Mouse (Mus musculus) MEL (cell line): ENCODE data around the gene Fam83d. TPM values are rescaled to one million over a fixed set of nuclear protein-coding genes. Genes with fewer than 3 reads are reported as not detected.

Experiments
- DNase-seq: peaks from one replicate; pipeline ENCODE4 v3.0.0; 2011; ENCODE audit warnings: low read depth, low spot score
- H3K27ac ChIP-seq: 2 replicates; pipeline ENCODE4 v1.5.1; 2012; ENCODE audit warnings: low read depth, mild to moderate bottlenecking, control low read depth, low read length, moderate library complexity; ENCODE audit not compliant: control insufficient read depth
- H3K27me3 ChIP-seq, 2 experiments: fragments of 150-350 bp in 1 of 2; sonication (generic) in 1 of 2; 2 replicates each; pipeline ENCODE4 v1.6.1; 2012; ENCODE audit warnings: low read length in 2 of 2, mild to moderate bottlenecking in 2 of 2, improper control_type of control experiment in 1 of 2, moderate library complexity in 1 of 2; ENCODE audit not compliant: insufficient read depth in 2 of 2, control insufficient read depth in 1 of 2
- H3K36me3 ChIP-seq, 2 experiments: 2 replicates each; pipeline ENCODE4 v1.6.1; 2012 to 2014; ENCODE audit warnings: low read length in 2 of 2, improper control_type of control experiment in 1 of 2, inconsistent platforms in 1 of 2, mild to moderate bottlenecking in 1 of 2; ENCODE audit not compliant: insufficient read depth in 2 of 2, control insufficient read depth in 1 of 2
- H3K4me1 ChIP-seq, 2 experiments: fragments of 150-350 bp in 1 of 2; sonication (generic) in 1 of 2; 2 replicates each; pipeline ENCODE4 v1.6.1; 2012; ENCODE audit warnings: low read length in 2 of 2, improper control_type of control experiment in 1 of 2, mild to moderate bottlenecking in 1 of 2; ENCODE audit not compliant: insufficient read depth in 2 of 2, control insufficient read depth in 1 of 2
- H3K4me3 ChIP-seq, 2 experiments: fragments of 150-350 bp in 1 of 2; sonication (generic) in 1 of 2; 2 replicates each; pipeline ENCODE4 v1.5.1; 2012; ENCODE audit warnings: low read depth in 2 of 2, low read length in 2 of 2, mild to moderate bottlenecking in 2 of 2, moderate library complexity in 2 of 2, control low read depth in 1 of 2, improper control_type of control experiment in 1 of 2; ENCODE audit not compliant: control insufficient read depth in 1 of 2, insufficient read depth in 1 of 2
- H3K79me2 ChIP-seq: 2 replicates; pipeline ENCODE4 v1.6.1; 2012; ENCODE audit warnings: mild to moderate bottlenecking, low read length, moderate library complexity; ENCODE audit not compliant: control insufficient read depth, poor library complexity, insufficient read depth
- H3K9ac ChIP-seq: 2 replicates; pipeline ENCODE4 v1.6.1; 2012; ENCODE audit warnings: low read depth, mild to moderate bottlenecking, control low read depth, low read length, moderate library complexity; ENCODE audit not compliant: control insufficient read depth, poor library complexity, severe bottlenecking
- H3K9me3 ChIP-seq: fragments of 150-350 bp; sonication (generic); replicated peaks from 2 replicates; pipeline ENCODE4 v1.6.1; 2012; ENCODE audit warnings: mild to moderate bottlenecking, low read length, improper control_type of control experiment, moderate library complexity; ENCODE audit not compliant: insufficient read depth
- CHD2 ChIP-seq: IDR thresholded peaks from 2 replicates; pipeline ENCODE4 v1.6.1; 2011; ENCODE audit warnings: low read length, improper control_type of control experiment
- CTCF ChIP-seq, 3 experiments: IDR thresholded peaks in 2 of 3; conservative IDR thresholded peaks in 1 of 3; 2 replicates each; pipeline ENCODE4 v1.5.1; 2011 to 2012; ENCODE audit warnings: low read length in 3 of 3, low read depth in 2 of 3, mild to moderate bottlenecking in 2 of 3, improper control_type of control experiment in 1 of 3, inconsistent platforms in 1 of 3, mixed read lengths in 1 of 3, moderate library complexity in 1 of 3; ENCODE audit not compliant: control insufficient read depth in 1 of 3, insufficient read depth in 1 of 3, poor library complexity in 1 of 3, severe bottlenecking in 1 of 3
- E2F4 ChIP-seq: IDR thresholded peaks from 2 replicates; pipeline ENCODE4 v1.6.1; 2011; ENCODE audit warnings: low read depth, low read length, improper control_type of control experiment, borderline replicate concordance
- ELF1 ChIP-seq: IDR thresholded peaks from 2 replicates; pipeline ENCODE4 v1.6.1; 2014; ENCODE audit warnings: low read depth, mild to moderate bottlenecking, inconsistent platforms, low read length, improper control_type of control experiment, moderate library complexity
- GABPA ChIP-seq: IDR thresholded peaks from 2 replicates; pipeline ENCODE4 v1.6.1; 2012; ENCODE audit warnings: low read depth, mild to moderate bottlenecking, inconsistent platforms, low read length, improper control_type of control experiment, moderate library complexity
- GATA1 ChIP-seq: IDR thresholded peaks from 2 replicates; pipeline ENCODE4 v1.6.1; 2011; ENCODE audit warnings: low read depth, low read length, improper control_type of control experiment
- JUND ChIP-seq: IDR thresholded peaks from 2 replicates; pipeline ENCODE4 v1.6.1; 2011; ENCODE audit warnings: low read depth, mild to moderate bottlenecking, improper control_type of control experiment, low read length
- KAT2A ChIP-seq: conservative IDR thresholded peaks from 2 replicates; pipeline ENCODE4 v1.6.1; 2012; ENCODE audit warnings: low read depth, low read length, improper control_type of control experiment, inconsistent platforms
- MAX ChIP-seq: IDR thresholded peaks from 2 replicates; pipeline ENCODE4 v1.6.1; 2011; ENCODE audit warnings: low read length, improper control_type of control experiment
- MXI1 ChIP-seq: IDR thresholded peaks from 2 replicates; pipeline ENCODE4 v1.6.1; 2011; ENCODE audit warnings: mild to moderate bottlenecking, low read depth, low read length, improper control_type of control experiment
- MYB ChIP-seq: IDR thresholded peaks from 2 replicates; pipeline ENCODE4 v1.6.1; 2011; ENCODE audit warnings: mild to moderate bottlenecking, low read depth, low read length, improper control_type of control experiment
- NELFE ChIP-seq: IDR thresholded peaks from 2 replicates; pipeline ENCODE4 v1.6.1; 2011; ENCODE audit warnings: low read depth, low read length, improper control_type of control experiment
- NRF1 ChIP-seq: IDR thresholded peaks from 2 replicates; pipeline ENCODE4 v1.6.1; 2014; ENCODE audit warnings: low read depth, mild to moderate bottlenecking, inconsistent platforms, low read length, improper control_type of control experiment, moderate library complexity; ENCODE audit not compliant: poor library complexity, insufficient read depth, severe bottlenecking
- POLR2A ChIP-seq, 2 experiments: IDR thresholded peaks; 2 replicates each; pipeline ENCODE4 v1.6.1; 2011 to 2012; ENCODE audit warnings: low read length in 2 of 2, mild to moderate bottlenecking in 2 of 2, control low read depth in 1 of 2, improper control_type of control experiment in 1 of 2, low read depth in 1 of 2, moderate library complexity in 1 of 2; ENCODE audit not compliant: control insufficient read depth in 1 of 2, insufficient read depth in 1 of 2, poor library complexity in 1 of 2
- TAL1 ChIP-seq: IDR thresholded peaks from 2 replicates; pipeline ENCODE4 v1.6.1; 2012; ENCODE audit warnings: mild to moderate bottlenecking, inconsistent platforms, low read length, moderate library complexity, mixed read lengths
- TBP ChIP-seq: IDR thresholded peaks from 2 replicates; pipeline ENCODE4 v1.8.0; 2011; ENCODE audit warnings: low read depth, low read length, improper control_type of control experiment
- TCF12 ChIP-seq: IDR thresholded peaks from 2 replicates; pipeline ENCODE4 v1.6.1; 2014; ENCODE audit warnings: low read depth, mild to moderate bottlenecking, inconsistent platforms, low read length, improper control_type of control experiment, moderate library complexity
- UBTF ChIP-seq: IDR thresholded peaks from 2 replicates; pipeline ENCODE4 v1.6.1; 2012; ENCODE audit warnings: low read depth, mild to moderate bottlenecking, inconsistent platforms, low read length, improper control_type of control experiment, moderate library complexity, borderline replicate concordance; ENCODE audit not compliant: insufficient read depth
- ZNF384 ChIP-seq: IDR thresholded peaks from 2 replicates; pipeline ENCODE4 v1.6.1; 2012; ENCODE audit warnings: low read depth, mild to moderate bottlenecking, inconsistent platforms, low read length, improper control_type of control experiment
- polyA plus RNA-seq, 2 experiments: library from polyadenylated mRNA; stranded (reverse) in 1 of 2; unstranded in 1 of 2; fragments of >175 nt in 1 of 2; fragments of >200 nt in 1 of 2; gene quantifications; 2 replicates each; pipeline versions ENCODE4 v1.2.1 to v1.2.4; 2012; ENCODE audit warnings: low replicate concordance in 2 of 2, low read depth in 1 of 2; ENCODE audit not compliant: insufficient read length in 2 of 2, insufficient read depth in 1 of 2, missing spikeins in 1 of 2
- total RNA-seq: library from RNA; depleted of rRNA; stranded (reverse); fragments of 300-350 nt; gene quantifications from 2 replicates; pipeline ENCODE4 v1.2.3, GENCODE M21; 2012

Gene Fam83d
- total and polyA plus RNA-seq, 3 experiments = 2.6 to 5.2 TPM; not detected in 1

GRCm38 (mm10) chr2:158749366-158749765, 18.5 kb upstream of the Fam83d start:
- H3K9ac ChIP-seq = no peak overlapping the region
- no peak overlapping the region for H3K27ac ChIP-seq
- H3K4me3 ChIP-seq = no peak overlapping the region
- no peaks in the 10 kb centered on the region for H3K4me1 ChIP-seq
- TF ChIP-seq GATA1 (no peak), MAX (no peak), ELF1 (no peak), MXI1 (no peak), TAL1 (no peak), GABPA (no peak), POLR2A (IDR thresholded peaks at IDR 0.05; ENCODE audit: control insufficient read depth in 1 of 2, insufficient read depth in 1 of 2, low read depth in 1 of 2, low read length in 2 of 2, poor library complexity in 1 of 2) (no peak), MYB (no peak), CTCF (IDR thresholded peaks at IDR 0.05 in 2 of 3, conservative IDR thresholded peaks at IDR 0.05 in 1 of 3; ENCODE audit: control insufficient read depth in 1 of 3, insufficient read depth in 1 of 3, low read depth in 2 of 3, low read length in 3 of 3, poor library complexity in 1 of 3, severe bottlenecking in 1 of 3) (no peak), CHD2 (no peak), NELFE (no peak), E2F4 (no peak), ZNF384 (no peak), NRF1 (no peak), TCF12 (no peak), TBP (no peak), JUND (no peak), UBTF (no peak), KAT2A (no peak)
- H3K36me3 ChIP-seq = no peaks in the 10 kb centered on the region
- no peak for DNase-seq
- H3K27me3 ChIP-seq = peaks cover 0 to 7% of the 10 kb centered on the region in 2 experiments; a peak in 2 of 4 replicates
- no peaks in the 10 kb centered on the region for H3K9me3 ChIP-seq
- no peaks in the 10 kb centered on the region for H3K79me2 ChIP-seq

- no peaks in the 10 kb centered on the region for H3K36me3 ChIP-seq
- H3K79me2 ChIP-seq = no peaks in the 10 kb centered on the region
- no peaks in the 10 kb centered on the region for H3K4me1 ChIP-seq
- H3K27me3 ChIP-seq = peaks cover 0 to 7% of the 10 kb centered on the region in 2 experiments; a peak in 2 of 4 replicates
- no peaks in the 10 kb centered on the region for H3K9me3 ChIP-seq
- no peak overlapping the region for H3K4me3 ChIP-seq
- no peak overlapping the region for H3K27ac ChIP-seq
- TF ChIP-seq TAL1 (no peak), TBP (no peak)
- no peak for DNase-seq
- H3K9ac ChIP-seq = no peak overlapping the region
Measured at GRCm38 (mm10) chr2:158760231-158760630, 7.7 kb upstream of the Fam83d start.
